ENCODE assay signal across 10 mouse cellular contexts in the genomic region with DNA sequence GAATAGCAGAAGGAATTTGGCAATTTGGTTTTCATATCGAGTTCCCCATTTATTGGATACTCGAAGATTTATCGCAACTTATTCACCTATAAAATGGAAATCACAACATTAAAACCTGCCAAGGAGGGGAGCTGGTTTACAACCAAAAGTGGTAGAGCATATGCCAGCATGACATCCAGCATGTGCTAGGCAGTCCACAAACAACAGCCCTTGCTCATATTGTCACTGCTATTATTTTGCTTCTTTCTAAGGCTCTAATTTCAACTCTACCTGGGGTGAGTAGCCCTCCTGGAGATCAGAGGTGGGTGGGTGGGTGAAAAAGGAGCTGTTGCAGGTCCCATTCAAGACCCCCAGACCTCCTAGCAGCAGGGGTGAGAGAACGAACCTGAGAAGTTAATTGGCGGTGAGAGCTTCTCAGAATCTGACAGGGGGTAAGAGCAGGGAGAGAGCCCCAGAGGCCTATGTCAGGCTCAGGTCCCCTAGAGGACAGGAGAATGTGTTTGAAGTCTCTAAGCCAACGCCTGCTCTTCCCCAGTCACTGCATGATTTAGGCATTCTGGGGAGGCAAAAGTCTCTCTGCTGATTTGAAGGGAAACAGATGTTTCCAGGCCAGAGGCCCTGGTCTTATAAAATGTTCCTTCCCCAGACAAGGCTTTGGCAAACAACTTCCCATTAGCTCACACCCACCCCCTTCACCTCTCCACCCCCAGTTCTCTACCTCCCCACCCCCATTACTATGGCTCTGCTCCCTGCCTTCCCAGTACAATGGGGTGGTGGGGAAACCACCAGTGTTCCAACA.
DNase-seq lines count a peak whose midpoint lies in the region; ATAC-seq and TF ChIP-seq lines count a peak whose summit lies in the region.
"Had no signal": no experiment of that assay in that cellular context is flagged by ENCODE, and none has a peak within 500 bp of the region (broad histone marks: within the 10 kb centered on the region; RNA-seq: fewer than 3 reads in every experiment).

No protein-coding gene starts in this region.

- no peak overlapping the region for H3K9ac ChIP-seq in hindbrain, embryonic 11.5 days (ENCODE audit: low read depth, low read length)
- H3K9ac ChIP-seq in hindbrain, embryonic 13.5 days, result no peak overlapping the region
- no peak overlapping the region for H3K9ac ChIP-seq in embryonic facial prominence, embryonic 12.5 days
- H3K9ac ChIP-seq in midbrain, postnatal 0 days (replicated peaks; ENCODE audit: low read length, poor library complexity, severe bottlenecking), result no peak overlapping the region

- H3K27me3 ChIP-seq in hindbrain, embryonic 11.5 days (ENCODE audit: control insufficient read depth, insufficient read depth, low read length), result no peaks in the 10 kb centered on the region
- no peaks in the 10 kb centered on the region for H3K27me3 ChIP-seq in hindbrain, embryonic 13.5 days
- H3K27me3 ChIP-seq in embryonic facial prominence, embryonic 12.5 days, result no peaks in the 10 kb centered on the region
- H3K27me3 ChIP-seq in midbrain, postnatal 0 days (ENCODE audit: insufficient read depth, low read length), result no peaks in the 10 kb centered on the region

- H3K4me1 ChIP-seq in hindbrain, embryonic 11.5 days (replicated peaks; ENCODE audit: control insufficient read depth, insufficient read depth, low read length), result no peaks in the 10 kb centered on the region
- no peaks in the 10 kb centered on the region for H3K4me1 ChIP-seq in hindbrain, embryonic 13.5 days (replicated peaks)
- H3K4me1 ChIP-seq in embryonic facial prominence, embryonic 12.5 days, result peaks cover 7% of the 10 kb centered on the region; the same call in 1 of the 2 replicates
- H3K4me1 ChIP-seq in midbrain, postnatal 0 days (ENCODE audit: insufficient read depth, low read length), result no peaks in the 10 kb centered on the region

- 77% methylated on average over 6 of the region's 6 CpGs for WGBS in hindbrain, embryonic 11.5 days
- 68% methylated on average over 6 of the region's 6 CpGs for WGBS in hindbrain, embryonic 13.5 days
- WGBS in embryonic facial prominence, embryonic 12.5 days, result 41% methylated on average over 6 of the region's 6 CpGs
- 70% methylated on average over 6 of the region's 6 CpGs for WGBS in midbrain, postnatal 0 days

- peak; percentile 6 for DNase-seq in hindbrain, embryonic 11.5 days (ENCODE audit: low spot score)
- peak; percentile 48 for DNase-seq in NIH3T3 (ENCODE audit: low read depth)
- DNase-seq in kidney, postnatal 4 days, result peak; percentile 21 to 56
- DNase-seq in cerebellum, postnatal 4 days (ENCODE audit: low spot score in 2 of 2), result no peak
- DNase-seq in thymus, postnatal 36 days, result no peak
- no peak for DNase-seq in midbrain, postnatal 0 days (ENCODE audit: low spot score)
- DNase-seq: cerebellum, postnatal 36 days had no signal

- no peak for TF ChIP-seq CTCF in midbrain, postnatal 0 days (IDR thresholded peaks at IDR 0.05)

- no peak overlapping the region for H3K4me2 ChIP-seq in hindbrain, embryonic 11.5 days (replicated peaks; ENCODE audit: low read depth, low read length)
- no peak overlapping the region for H3K4me2 ChIP-seq in hindbrain, embryonic 13.5 days
- no peak overlapping the region for H3K4me2 ChIP-seq in embryonic facial prominence, embryonic 12.5 days (replicated peaks)
- no peak overlapping the region for H3K4me2 ChIP-seq in midbrain, postnatal 0 days (ENCODE audit: low read depth, low read length, poor library complexity, severe bottlenecking)

- H3K36me3 ChIP-seq in hindbrain, embryonic 11.5 days (ENCODE audit: control insufficient read depth, insufficient read depth, low read length), result no peaks in the 10 kb centered on the region
- no peaks in the 10 kb centered on the region for H3K36me3 ChIP-seq in hindbrain, embryonic 13.5 days
- H3K36me3 ChIP-seq in embryonic facial prominence, embryonic 12.5 days, result no peaks in the 10 kb centered on the region
- H3K36me3 ChIP-seq in midbrain, postnatal 0 days (ENCODE audit: insufficient read depth, low read length), result no peaks in the 10 kb centered on the region

- H3K4me3 ChIP-seq in hindbrain, embryonic 11.5 days (ENCODE audit: low read depth, low read length), result no peak overlapping the region
- H3K4me3 ChIP-seq in hindbrain, embryonic 13.5 days, result no peak overlapping the region
- H3K4me3 ChIP-seq in embryonic facial prominence, embryonic 12.5 days, result no peak overlapping the region
- H3K4me3 ChIP-seq in midbrain, postnatal 0 days (ENCODE audit: low read depth, low read length), result no peak overlapping the region
- H3K4me3 ChIP-seq: layer of hippocampus, adult 2 months had no signal

- ATAC-seq in hindbrain, embryonic 11.5 days (ENCODE audit: low FRiP score), result no peak
- ATAC-seq in hindbrain, embryonic 13.5 days (ENCODE audit: low FRiP score), result no peak
- ATAC-seq in embryonic facial prominence, embryonic 12.5 days (ENCODE audit: insufficient number of reproducible peaks, insufficient read depth, low FRiP score, low TSS enrichment), result peak; percentile 74
- no peak for ATAC-seq in midbrain, postnatal 0 days (ENCODE audit: low FRiP score)

- no peaks in the 10 kb centered on the region for H3K9me3 ChIP-seq in hindbrain, embryonic 11.5 days (ENCODE audit: control insufficient read depth, low read length)
- no peaks in the 10 kb centered on the region for H3K9me3 ChIP-seq in hindbrain, embryonic 13.5 days
- no peaks in the 10 kb centered on the region for H3K9me3 ChIP-seq in embryonic facial prominence, embryonic 12.5 days
- H3K9me3 ChIP-seq in midbrain, postnatal 0 days (ENCODE audit: low read length), result no peaks in the 10 kb centered on the region

- no peak overlapping the region for H3K27ac ChIP-seq in hindbrain, embryonic 11.5 days (ENCODE audit: low read depth, low read length)
- H3K27ac ChIP-seq in hindbrain, embryonic 13.5 days, result no peak overlapping the region
- H3K27ac ChIP-seq in embryonic facial prominence, embryonic 12.5 days, result no peak overlapping the region
- H3K27ac ChIP-seq in midbrain, postnatal 0 days (ENCODE audit: low read depth, low read length), result no peak overlapping the region
- H3K27ac ChIP-seq: layer of hippocampus, adult 2 months had no signal

Comparison
In these comparisons a context has a peak if more than half of its experiments do, and no peak if none do; other contexts are left out.
1. DNase-seq: peak in hindbrain, embryonic 11.5 days (single experiment), NIH3T3 (single experiment) and kidney, postnatal 4 days (2 of 2); none in cerebellum, postnatal 4 days (0 of 2), thymus, postnatal 36 days (0 of 2) and midbrain, postnatal 0 days (single experiment).